ENCODE assay signal across 22 mouse cellular contexts in genomic region chr7:101882413-101883154, GRCm38 (mm10). TPM values are rescaled to one million over a fixed set of nuclear protein-coding genes. Genes with fewer than 3 reads are reported as not detected.
DNase-seq lines count a peak whose midpoint lies in the region.
"Had no signal": no experiment of that assay in that cellular context is flagged by ENCODE, and none has a peak within 500 bp of the region (broad histone marks: within the 10 kb centered on the region; RNA-seq: fewer than 3 reads in every experiment).

No protein-coding gene starts in this region.

- H3K27ac ChIP-seq in brown adipose tissue, adult 24 weeks (replicated peaks; ENCODE audit: low read depth, low read length), result peak overlapping the region; percentile 53
- H3K27ac ChIP-seq: forebrain, embryonic 15.5 days; limb, embryonic 15.5 days had no signal

- DNase-seq in heart, adult 11 months, result peak; percentile 91
- no peak for DNase-seq in heart, adult 8-10 months (ENCODE audit: low spot score)
- peak; percentile 71 for DNase-seq in kidney, postnatal 10 days
- no peak for DNase-seq in kidney, adult 18-20 months
- peak; percentile 45 to 62 for DNase-seq in kidney, postnatal 4 days
- DNase-seq in retina, embryonic 14.5 days (ENCODE audit: low spot score), result no peak
- no peak for DNase-seq in frontal cortex, postnatal 14 days (ENCODE audit: low spot score in 2 of 2)
- DNase-seq: cerebellum, adult 11 months; cerebellum, postnatal 14 days; gastrocnemius, postnatal 10 days; heart, postnatal 36 days; layer of hippocampus, postnatal 36 days; lung, postnatal 14 days; right cerebral cortex, postnatal 25 days; thymus, postnatal 25 days had no signal

- H3K4me1 ChIP-seq in brown adipose tissue, adult 24 weeks (ENCODE audit: control insufficient read depth, insufficient read depth, insufficient read length, low read length), result peaks cover 14% of the 10 kb centered on the region; the same call in 1 of the 2 replicates
- H3K4me1 ChIP-seq: forebrain, embryonic 15.5 days; limb, embryonic 15.5 days had no signal

- no peak overlapping the region for H3K4me3 ChIP-seq in brown adipose tissue, adult 24 weeks (ENCODE audit: insufficient read depth, low read depth, low read length)
- H3K4me3 ChIP-seq: erythroblast, embryonic 14.5 days; forebrain, embryonic 15.5 days; limb, embryonic 15.5 days; megakaryocyte, embryonic 14.5 days had no signal

RNA-seq across cellular contexts. Expression of gene Folr1, which starts 12.0 kb away (rescaled TPM):
- under 1 TPM in 1 of 4 experiments, not detected in 3; 0.44 TPM for total RNA-seq in heart, adult 8-10 months (2022)
- polyA plus RNA-seq in brown adipose tissue, adult 24 weeks (2012; ENCODE audit: insufficient read depth, insufficient read length, missing spikeins), result not detected in 2 replicates
- polyA plus RNA-seq: erythroblast, embryonic 14.5 days had no signal

RNA-seq across cellular contexts. Expression of gene Anapc15, which starts 19.1 kb away (rescaled TPM):
- 10 to 100 TPM; 20.8 to 26.8 (median 24.9) TPM for total RNA-seq in heart, adult 8-10 months (2022)
- polyA plus RNA-seq in brown adipose tissue, adult 24 weeks (2012; ENCODE audit: insufficient read depth, insufficient read length, missing spikeins), result 36.9 and 39.2 TPM in 2 replicates

RNA-seq across cellular contexts. Expression of gene Lamtor1, which starts 23.1 kb away (rescaled TPM):
- total RNA-seq in heart, adult 8-10 months (2022), result 100 to 1,000 TPM; 119 to 133 (median 122) TPM
- 169 and 170 TPM in 2 replicates for polyA plus RNA-seq in brown adipose tissue, adult 24 weeks (2012; ENCODE audit: insufficient read depth, insufficient read length, missing spikeins)

RNA-seq across cellular contexts. Expression of gene Tomt, which starts 23.6 kb away (rescaled TPM):
- not detected for total RNA-seq in heart, adult 8-10 months (2022)
- polyA plus RNA-seq in brown adipose tissue, adult 24 weeks (2012; ENCODE audit: insufficient read depth, insufficient read length, missing spikeins), result not detected in 2 replicates
- total RNA-seq: gastrocnemius, postnatal 10 days; heart, postnatal 36 days; layer of hippocampus, postnatal 36 days; midbrain, postnatal 0 days had no signal
- polyA plus RNA-seq: erythroblast, embryonic 14.5 days had no signal

RNA-seq across cellular contexts. Expression of gene Folr2, which starts 25.6 kb away (rescaled TPM):
- total RNA-seq in heart, adult 8-10 months (2022), result 1 to 10 TPM; 3.1 to 5.9 (median 4.3) TPM
- polyA plus RNA-seq in brown adipose tissue, adult 24 weeks (2012; ENCODE audit: insufficient read depth, insufficient read length, missing spikeins), result 16.1 and 22.7 TPM in 2 replicates
- total RNA-seq: layer of hippocampus, postnatal 36 days had no signal
- polyA plus RNA-seq: erythroblast, embryonic 14.5 days; heart, embryonic 11.5 days had no signal

Comparison
In these comparisons a context has a peak if more than half of its experiments do, and no peak if none do; other contexts are left out.
1. DNase-seq: peak in heart, adult 11 months (single experiment), kidney, postnatal 10 days (single experiment) and kidney, postnatal 4 days (2 of 2); none in heart, adult 8-10 months (single experiment), kidney, adult 18-20 months (single experiment), retina, embryonic 14.5 days (single experiment) and frontal cortex, postnatal 14 days (0 of 2).